Mouse (Mus musculus) liver, embryonic 12.5 days (tissue): ENCODE measurements around the gene Fyb. TPM values are rescaled to one million over a fixed set of nuclear protein-coding genes. Genes with fewer than 3 reads are reported as not detected.

ENCODE experiments used
- ATAC-seq: fragments of 200-750 bp; cut with Nextera tagmentation; 2 replicates; pipeline ENCODE4 v1.8.0; 2017; ENCODE audit warnings: moderate number of reproducible peaks, mild to moderate bottlenecking, moderate library complexity
- H3K27ac ChIP-seq: fragments of 300-500 bp; sonication (generic); 2 replicates; pipeline ENCODE4 v1.5.1; 2016; ENCODE audit warnings: mild to moderate bottlenecking
- H3K27me3 ChIP-seq: fragments of 300-500 bp; sonication (generic); replicated peaks from 2 replicates; pipeline ENCODE4 v1.6.1; 2016; ENCODE audit warnings: mild to moderate bottlenecking, moderate library complexity
- H3K36me3 ChIP-seq: fragments of 300-500 bp; sonication (generic); 2 replicates; pipeline ENCODE4 v1.6.1; 2016; ENCODE audit warnings: mild to moderate bottlenecking, moderate library complexity
- H3K4me1 ChIP-seq: fragments of 300-500 bp; sonication (generic); 2 replicates; pipeline ENCODE4 v1.6.1; 2016
- H3K4me2 ChIP-seq: fragments of 300-500 bp; sonication (generic); 2 replicates; pipeline ENCODE4 v1.6.1; 2016; ENCODE audit warnings: mild to moderate bottlenecking, moderate library complexity
- H3K4me3 ChIP-seq: fragments of 300-500 bp; sonication (generic); 2 replicates; pipeline ENCODE4 v1.5.1; 2016; ENCODE audit warnings: mild to moderate bottlenecking, moderate library complexity
- H3K9ac ChIP-seq: fragments of 300-500 bp; sonication (generic); 2 replicates; pipeline ENCODE4 v1.6.1; 2016; ENCODE audit warnings: mild to moderate bottlenecking, moderate library complexity
- H3K9me3 ChIP-seq: fragments of 300-500 bp; sonication (generic); replicated peaks from 2 replicates; pipeline ENCODE4 v1.6.1; 2016; ENCODE audit warnings: mild to moderate bottlenecking, moderate library complexity
- WGBS: fragments of 180-500 bp; shearing (Covaris S2); methylation state at CpG from one replicate; pipeline ENCODE4 v1.1.7; 2016; ENCODE audit not compliant: insufficient replicate concordance; 5-methylcytosine and 5-hydroxymethylcytosine counted together
- polyA plus RNA-seq: library from polyadenylated mRNA; unstranded; fragments of >200 nt; fragmentation: Nextera tagmentation; extraction: Ambion mirVana; gene quantifications from 2 replicates; pipeline ENCODE4 v1.2.1, GENCODE M21; 2016

Fyb gene
- polyA plus RNA-seq, 1 experiment from 2014 or later: 32.2 TPM

- Histone ChIP-seq H3K9me3 (0 out of 2 replicates have a peak, but pooled peaks cover 3% of the 10 kb centered on the region), H3K27me3 (no peaks in the 10 kb centered on the region), H3K9ac (no peak overlapping the region), H3K4me1 (peaks cover 27% of the 10 kb centered on the region), H3K4me2 (peak overlapping the region; percentile 46), H3K27ac (peak overlapping the region; percentile 7; the same call in 1 of the 2 replicates), H3K4me3 (0 out of 2 replicates have a peak overlapping the region, but pooled peaks have one; percentile 7), H3K36me3 (no peaks in the 10 kb centered on the region)
- peak; percentile 78 for ATAC-seq
- WGBS: 23% methylated on average over 11 of the region's 11 CpGs
Observed at GRCm38 (mm10) chr15:6564977-6565421, 42.3 kb downstream of the Fyb start.

- Histone ChIP-seq H3K9ac (no peak overlapping the region), H3K27me3 (no peaks in the 10 kb centered on the region), H3K4me2 (no peak overlapping the region), H3K4me3 (no peak overlapping the region), H3K4me1 (peaks cover 27% of the 10 kb centered on the region), H3K36me3 (no peaks in the 10 kb centered on the region), H3K9me3 (0 out of 2 replicates have a peak, but pooled peaks cover 3% of the 10 kb centered on the region), H3K27ac (no peak overlapping the region)
- 75% methylated on average over 4 of the region's 4 CpGs for WGBS
- no peak for ATAC-seq
Observed at GRCm38 (mm10) chr15:6565873-6566272, 43.2 kb downstream of the Fyb start.

- H3K36me3 ChIP-seq: no peaks in the 10 kb centered on the region
- H3K9ac ChIP-seq: no peak overlapping the region
- ATAC-seq: no peak
- no peak overlapping the region for H3K4me3 ChIP-seq
- H3K27ac ChIP-seq: no peak overlapping the region
- H3K9me3 ChIP-seq: 0 out of 2 replicates have a peak, but pooled peaks cover 3% of the 10 kb centered on the region
- 64% methylated on average over 5 of the region's 5 CpGs for WGBS
- H3K4me2 ChIP-seq: no peak overlapping the region
- H3K4me1 ChIP-seq: peaks cover 31% of the 10 kb centered on the region
- no peaks in the 10 kb centered on the region for H3K27me3 ChIP-seq
Observed at GRCm38 (mm10) chr15:6567993-6568392, 45.3 kb downstream of the Fyb start.

- ATAC-seq: no peak
- 61% methylated on average over 3 of the region's 3 CpGs for WGBS
Observed at GRCm38 (mm10) chr15:6568605-6569004, 46.0 kb downstream of the Fyb start.

GRCm38 (mm10) chr15:6569074-6569473 lies 46.4 kb downstream of the Fyb start:
- H3K27ac ChIP-seq: no peak overlapping the region
- H3K4me3 ChIP-seq: no peak overlapping the region
- H3K4me1 ChIP-seq: peaks cover 31% of the 10 kb centered on the region
- H3K4me2 ChIP-seq: no peak overlapping the region
- 0 out of 2 replicates have a peak, but pooled peaks cover 3% of the 10 kb centered on the region for H3K9me3 ChIP-seq
- 31% methylated on average over 5 of the region's 5 CpGs for WGBS
- no peaks in the 10 kb centered on the region for H3K36me3 ChIP-seq
- no peak for ATAC-seq
- no peak overlapping the region for H3K9ac ChIP-seq
- no peaks in the 10 kb centered on the region for H3K27me3 ChIP-seq

More at GRCm38 (mm10) chr15:6568605-6569004, 46.0 kb downstream of the Fyb start:
- Histone ChIP-seq H3K4me3 (no peak overlapping the region), H3K4me1 (peaks cover 31% of the 10 kb centered on the region), H3K27ac (no peak overlapping the region), H3K9ac (no peak overlapping the region), H3K4me2 (no peak overlapping the region), H3K36me3 (no peaks in the 10 kb centered on the region), H3K27me3 (no peaks in the 10 kb centered on the region), H3K9me3 (0 out of 2 replicates have a peak, but pooled peaks cover 3% of the 10 kb centered on the region)

GRCm38 (mm10) chr15:6570164-6570861 lies 47.7 kb downstream of the Fyb start:
- Histone ChIP-seq H3K36me3 (no peaks in the 10 kb centered on the region), H3K4me2 (no peak overlapping the region), H3K27me3 (no peaks in the 10 kb centered on the region), H3K9ac (no peak overlapping the region), H3K4me1 (peaks cover 26% of the 10 kb centered on the region), H3K9me3 (0 out of 2 replicates have a peak, but pooled peaks cover 3% of the 10 kb centered on the region), H3K4me3 (no peak overlapping the region), H3K27ac (no peak overlapping the region)
- WGBS: 74% methylated on average over 2 of the region's 2 CpGs
- no peak for ATAC-seq

- ATAC-seq: no peak
- Histone ChIP-seq H3K4me3 (no peak overlapping the region), H3K27me3 (no peaks in the 10 kb centered on the region), H3K9me3 (0 out of 2 replicates have a peak, but pooled peaks cover 3% of the 10 kb centered on the region), H3K27ac (no peak overlapping the region), H3K9ac (no peak overlapping the region), H3K36me3 (no peaks in the 10 kb centered on the region), H3K4me1 (peaks cover 26% of the 10 kb centered on the region), H3K4me2 (no peak overlapping the region)
- WGBS: 6% methylated on average over 7 of the region's 7 CpGs
Observed at GRCm38 (mm10) chr15:6570876-6571275, 48.2 kb downstream of the Fyb start.

GRCm38 (mm10) chr15:6574283-6574960 lies 51.8 kb downstream of the Fyb start:
- no peak overlapping the region for H3K9ac ChIP-seq
- no peaks in the 10 kb centered on the region for H3K36me3 ChIP-seq
- 31% methylated on average over 5 of the region's 5 CpGs for WGBS
- H3K9me3 ChIP-seq: no peaks in the 10 kb centered on the region
- H3K27ac ChIP-seq: no peak overlapping the region
- H3K27me3 ChIP-seq: no peaks in the 10 kb centered on the region
- no peak overlapping the region for H3K4me3 ChIP-seq
- no peak for ATAC-seq
- H3K4me1 ChIP-seq: peaks cover 27% of the 10 kb centered on the region
- H3K4me2 ChIP-seq: no peak overlapping the region

GRCm38 (mm10) chr15:6577971-6578370 lies 55.3 kb downstream of the Fyb start:
- Histone ChIP-seq H3K4me1 (peaks cover 24% of the 10 kb centered on the region), H3K9me3 (no peaks in the 10 kb centered on the region), H3K4me2 (no peak overlapping the region), H3K4me3 (no peak overlapping the region), H3K9ac (no peak overlapping the region), H3K36me3 (peaks cover 4% of the 10 kb centered on the region; the same call in 1 of the 2 replicates), H3K27me3 (no peaks in the 10 kb centered on the region), H3K27ac (no peak overlapping the region)
- no peak for ATAC-seq
- WGBS: 15% methylated on average over 9 of the region's 9 CpGs

- ATAC-seq: no peak
Observed at GRCm38 (mm10) chr15:6578654-6579053, 56.0 kb downstream of the Fyb start.

GRCm38 (mm10) chr15:6579194-6579768 lies 56.6 kb downstream of the Fyb start:
- Histone ChIP-seq H3K9me3 (no peaks in the 10 kb centered on the region), H3K27ac (no peak overlapping the region), H3K27me3 (no peaks in the 10 kb centered on the region), H3K36me3 (peaks cover 4% of the 10 kb centered on the region; the same call in 1 of the 2 replicates), H3K9ac (no peak overlapping the region), H3K4me3 (no peak overlapping the region), H3K4me1 (peaks cover 25% of the 10 kb centered on the region), H3K4me2 (peak overlapping the region; percentile 38)
- WGBS: 42% methylated on average over 15 of the region's 15 CpGs
- no peak for ATAC-seq

More at GRCm38 (mm10) chr15:6578654-6579053, 56.0 kb downstream of the Fyb start:
- no peak overlapping the region for H3K4me3 ChIP-seq
- H3K4me2 ChIP-seq: no peak overlapping the region
- H3K9ac ChIP-seq: no peak overlapping the region
- WGBS: 85% methylated on average over 2 of the region's 2 CpGs
- peaks cover 24% of the 10 kb centered on the region for H3K4me1 ChIP-seq
- H3K36me3 ChIP-seq: peaks cover 4% of the 10 kb centered on the region; the same call in 1 of the 2 replicates
- H3K27ac ChIP-seq: no peak overlapping the region
- H3K9me3 ChIP-seq: no peaks in the 10 kb centered on the region
- H3K27me3 ChIP-seq: no peaks in the 10 kb centered on the region
